Mouse (Mus musculus) bone marrow macrophage, adult 2 months (primary cell): ENCODE measurements around the gene Vopp1.

ENCODE experiments used
- CTCF ChIP-seq: IDR thresholded peaks from 2 replicates; pipeline ENCODE4 v1.5.1; 2012; ENCODE audit warnings: low read depth, mild to moderate bottlenecking, low read length, moderate library complexity
- POLR2A ChIP-seq: IDR thresholded peaks from 2 replicates; pipeline ENCODE4 v1.6.1; 2012; ENCODE audit warnings: mild to moderate bottlenecking, low read depth, low read length, borderline replicate concordance

DNA sequence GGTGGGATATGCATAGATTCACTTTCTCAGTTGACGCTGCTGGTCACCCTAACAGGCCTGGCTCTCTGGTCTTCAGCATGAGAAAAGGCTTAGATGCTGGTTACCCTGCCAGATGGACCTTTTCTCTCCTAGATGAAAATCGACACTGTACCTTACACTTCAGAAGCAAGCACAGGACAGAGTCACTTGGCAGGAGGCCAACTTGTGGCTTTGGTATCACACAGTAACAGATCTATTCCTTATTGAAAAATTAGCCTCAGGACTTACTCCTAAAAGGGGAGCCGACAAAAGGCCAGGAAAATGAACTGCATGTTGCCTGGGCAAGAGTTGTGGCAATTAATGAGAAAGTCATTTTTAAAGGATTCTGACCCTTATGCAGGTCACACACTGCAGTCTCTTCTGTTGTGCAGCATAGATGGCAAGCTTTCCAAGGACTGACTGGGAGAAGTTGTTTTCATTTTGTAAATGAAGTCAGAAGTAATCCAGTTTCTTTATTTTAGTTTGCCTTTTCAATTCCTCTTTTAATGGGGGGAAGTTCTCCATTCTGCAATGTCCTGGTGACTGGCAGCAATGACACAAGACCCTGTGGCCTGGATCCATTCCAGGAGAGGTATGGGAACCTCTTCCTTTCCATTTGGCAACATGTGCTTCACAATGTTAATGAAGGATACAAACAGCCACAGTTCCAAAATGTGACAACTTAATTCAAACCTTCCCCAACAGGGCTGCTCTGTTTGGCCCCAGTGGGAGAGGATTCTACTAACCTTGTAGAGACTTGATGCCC is 59.7 kb downstream of the Vopp1 start:
- no peak for TF ChIP-seq CTCF
- TF ChIP-seq POLR2A: no peak
